In the genomic region with DNA sequence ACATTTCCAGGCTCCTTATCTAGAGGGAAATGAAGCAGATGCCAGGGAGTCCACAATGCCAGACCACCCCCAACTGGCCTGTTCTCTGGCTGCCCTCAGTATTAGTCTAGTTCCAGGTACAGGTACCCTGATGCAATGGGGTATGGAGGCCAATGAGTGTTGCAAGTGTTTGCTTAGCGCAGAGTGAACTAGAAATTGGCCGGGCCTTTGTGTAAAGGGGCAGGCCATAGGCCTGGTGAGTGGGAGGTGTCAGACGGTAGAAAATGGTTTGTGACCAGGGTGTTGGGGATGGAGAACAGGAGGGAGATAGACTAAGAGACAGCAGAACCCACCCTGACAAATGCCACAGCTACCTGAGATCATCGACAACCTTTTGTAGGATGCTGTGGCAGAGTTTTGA, we compare ENCODE assay signal across 25 mouse cellular contexts. TPM values are rescaled to one million over a fixed set of nuclear protein-coding genes. Genes with fewer than 3 reads are reported as not detected.
DNase-seq lines count a peak whose midpoint lies in the region; ATAC-seq and TF ChIP-seq lines count a peak whose summit lies in the region.
"Had no signal": no experiment of that assay in that cellular context is flagged by ENCODE, and none has a peak within 500 bp of the region (broad histone marks: within the 10 kb centered on the region; RNA-seq: fewer than 3 reads in every experiment).

No protein-coding gene starts in this region.

- H3K9me3 ChIP-seq in forebrain, embryonic 11.5 days (ENCODE audit: control insufficient read depth, low read length) = no peaks in the 10 kb centered on the region
- no peaks in the 10 kb centered on the region for H3K9me3 ChIP-seq in forebrain, embryonic 16.5 days (ENCODE audit: control insufficient read depth, low read length)
- H3K9me3 ChIP-seq in midbrain, embryonic 11.5 days (ENCODE audit: control insufficient read depth, low read length) = no peaks in the 10 kb centered on the region
- H3K9me3 ChIP-seq in midbrain, embryonic 13.5 days = no peaks in the 10 kb centered on the region
- H3K9me3 ChIP-seq in liver, postnatal 0 days (ENCODE audit: low read length) = no peaks in the 10 kb centered on the region
- H3K9me3 ChIP-seq: embryonic facial prominence, embryonic 10.5 days; forebrain, embryonic 10.5 days; hindbrain, embryonic 15.5 days; limb, embryonic 10.5 days; midbrain, embryonic 15.5 days; neural tube, embryonic 13.5 days had no signal

- TF ChIP-seq EP300 in liver, postnatal 0 days (IDR thresholded peaks at IDR 0.05; ENCODE audit: low read depth) = peak; percentile 69

- no peak overlapping the region for H3K9ac ChIP-seq in forebrain, embryonic 11.5 days (ENCODE audit: low read length)
- H3K9ac ChIP-seq in forebrain, embryonic 16.5 days (replicated peaks; ENCODE audit: low read depth, low read length) = no peak overlapping the region
- no peak overlapping the region for H3K9ac ChIP-seq in midbrain, embryonic 11.5 days (ENCODE audit: low read length)
- no peak overlapping the region for H3K9ac ChIP-seq in midbrain, embryonic 13.5 days (replicated peaks)
- H3K9ac ChIP-seq in liver, postnatal 0 days (replicated peaks) = no peak overlapping the region
- H3K9ac ChIP-seq: hindbrain, embryonic 15.5 days; lung, embryonic 14.5 days; midbrain, embryonic 15.5 days; neural tube, embryonic 13.5 days had no signal

- H3K4me3 ChIP-seq in forebrain, embryonic 11.5 days (ENCODE audit: low read depth, low read length) = no peak overlapping the region
- no peak overlapping the region for H3K4me3 ChIP-seq in forebrain, embryonic 16.5 days (replicated peaks; ENCODE audit: low read length)
- no peak overlapping the region for H3K4me3 ChIP-seq in midbrain, embryonic 11.5 days (ENCODE audit: low read depth, low read length)
- no peak overlapping the region for H3K4me3 ChIP-seq in midbrain, embryonic 13.5 days (replicated peaks)
- H3K4me3 ChIP-seq in liver, postnatal 0 days (ENCODE audit: low read depth, low read length) = no peak overlapping the region
- no peak overlapping the region for H3K4me3 ChIP-seq in gastrocnemius, adult 2 months
- H3K4me3 ChIP-seq: embryonic facial prominence, embryonic 10.5 days; forebrain, embryonic 10.5 days; hindbrain, embryonic 15.5 days; megakaryocyte, embryonic 14.5 days; midbrain, embryonic 15.5 days; neural tube, embryonic 13.5 days had no signal

- 91% methylated on average over 4 of the region's 4 CpGs for WGBS in forebrain, embryonic 11.5 days
- 96% methylated on average over 4 of the region's 4 CpGs for WGBS in forebrain, embryonic 16.5 days
- WGBS in midbrain, embryonic 11.5 days = 94% methylated on average over 4 of the region's 4 CpGs
- 93% methylated on average over 4 of the region's 4 CpGs for WGBS in midbrain, embryonic 13.5 days
- WGBS in liver, postnatal 0 days (ENCODE audit: insufficient replicate concordance) = 68% methylated on average over 4 of the region's 4 CpGs

- peak; percentile 20 for DNase-seq in forebrain, embryonic 11.5 days (ENCODE audit: low spot score)
- DNase-seq in midbrain, embryonic 11.5 days (ENCODE audit: low spot score, missing footprints) = peak; percentile 4
- peak; percentile 58 for DNase-seq in liver, postnatal 0 days
- no peak for DNase-seq in layer of hippocampus, adult 9-10 months (ENCODE audit: low spot score)
- DNase-seq in gastrocnemius, adult 2 months = no peak
- no peak for DNase-seq in left cerebral cortex, postnatal 25 days (ENCODE audit: low spot score in 2 of 2)
- DNase-seq: cerebellum, adult 9-10 months; gastrocnemius, postnatal 36 days; kidney, adult 2 months had no signal

- no peaks in the 10 kb centered on the region for H3K4me1 ChIP-seq in forebrain, embryonic 11.5 days (replicated peaks; ENCODE audit: control insufficient read depth, insufficient read depth, low read length)
- H3K4me1 ChIP-seq in forebrain, embryonic 16.5 days (replicated peaks; ENCODE audit: control insufficient read depth, insufficient read depth, low read length) = no peaks in the 10 kb centered on the region
- no peaks in the 10 kb centered on the region for H3K4me1 ChIP-seq in midbrain, embryonic 11.5 days (ENCODE audit: control insufficient read depth, insufficient read depth, low read length)
- H3K4me1 ChIP-seq in midbrain, embryonic 13.5 days (replicated peaks) = no peaks in the 10 kb centered on the region
- peaks cover 10% of the 10 kb centered on the region; the same call in 1 of the 2 replicates for H3K4me1 ChIP-seq in liver, postnatal 0 days (ENCODE audit: insufficient read depth)
- H3K4me1 ChIP-seq: hindbrain, embryonic 15.5 days; midbrain, embryonic 15.5 days; neural tube, embryonic 13.5 days had no signal

- ATAC-seq in forebrain, embryonic 11.5 days (replicated peaks; ENCODE audit: low FRiP score) = no peak
- no peak for ATAC-seq in forebrain, embryonic 16.5 days
- no peak for ATAC-seq in midbrain, embryonic 11.5 days (ENCODE audit: low FRiP score)
- no peak for ATAC-seq in midbrain, embryonic 13.5 days
- ATAC-seq in liver, postnatal 0 days = peak; percentile 92
- ATAC-seq: CD4-positive, CD25-positive, alpha-beta regulatory T cell, adult 4 months; midbrain, embryonic 15.5 days had no signal

- no peaks in the 10 kb centered on the region for H3K36me3 ChIP-seq in forebrain, embryonic 11.5 days (ENCODE audit: control insufficient read depth, insufficient read depth, low read length)
- no peaks in the 10 kb centered on the region for H3K36me3 ChIP-seq in forebrain, embryonic 16.5 days (ENCODE audit: control insufficient read depth, insufficient read depth)
- H3K36me3 ChIP-seq in midbrain, embryonic 11.5 days (ENCODE audit: control insufficient read depth, insufficient read depth, low read length) = no peaks in the 10 kb centered on the region
- H3K36me3 ChIP-seq in midbrain, embryonic 13.5 days = no peaks in the 10 kb centered on the region
- no peaks in the 10 kb centered on the region for H3K36me3 ChIP-seq in liver, postnatal 0 days (replicated peaks; ENCODE audit: insufficient read depth, low read length)
- H3K36me3 ChIP-seq: embryonic facial prominence, embryonic 10.5 days; forebrain, embryonic 10.5 days; hindbrain, embryonic 15.5 days; limb, embryonic 10.5 days; midbrain, embryonic 15.5 days; neural tube, embryonic 13.5 days had no signal

- no peaks in the 10 kb centered on the region for H3K27me3 ChIP-seq in forebrain, embryonic 11.5 days (ENCODE audit: control insufficient read depth, insufficient read depth, low read length)
- H3K27me3 ChIP-seq in forebrain, embryonic 16.5 days (replicated peaks; ENCODE audit: control insufficient read depth, insufficient read depth, low read length) = no peaks in the 10 kb centered on the region
- H3K27me3 ChIP-seq in midbrain, embryonic 11.5 days (ENCODE audit: control insufficient read depth, insufficient read depth, low read length) = no peaks in the 10 kb centered on the region
- H3K27me3 ChIP-seq in midbrain, embryonic 13.5 days = no peaks in the 10 kb centered on the region
- no peaks in the 10 kb centered on the region for H3K27me3 ChIP-seq in liver, postnatal 0 days (ENCODE audit: insufficient read depth, low read length)
- H3K27me3 ChIP-seq: hindbrain, embryonic 15.5 days; midbrain, embryonic 15.5 days; neural tube, embryonic 13.5 days had no signal

- intact Hi-C loops in gastrocnemius, adult 2 months (cut with DNase I) = no loop called here
- intact Hi-C loops in left cerebral cortex, postnatal 25 days (cut with DNase I) = no loop called here

- no peak overlapping the region for H3K27ac ChIP-seq in forebrain, embryonic 11.5 days (ENCODE audit: low read depth, low read length)
- H3K27ac ChIP-seq in forebrain, embryonic 16.5 days (ENCODE audit: low read length) = no peak overlapping the region
- no peak overlapping the region for H3K27ac ChIP-seq in midbrain, embryonic 11.5 days (ENCODE audit: low read depth, low read length)
- no peak overlapping the region for H3K27ac ChIP-seq in midbrain, embryonic 13.5 days
- H3K27ac ChIP-seq in liver, postnatal 0 days (ENCODE audit: low read depth) = peak overlapping the region; percentile 87
- no peak overlapping the region for H3K27ac ChIP-seq in gastrocnemius, adult 2 months
- H3K27ac ChIP-seq: embryonic facial prominence, embryonic 10.5 days; forebrain, embryonic 10.5 days; hindbrain, embryonic 15.5 days; limb, embryonic 10.5 days; midbrain, embryonic 15.5 days; neural tube, embryonic 13.5 days had no signal

- no peak overlapping the region for H3K4me2 ChIP-seq in forebrain, embryonic 11.5 days (ENCODE audit: low read depth, low read length, severe bottlenecking)
- no peak overlapping the region for H3K4me2 ChIP-seq in forebrain, embryonic 16.5 days (ENCODE audit: low read length)
- H3K4me2 ChIP-seq in midbrain, embryonic 11.5 days = no peak overlapping the region
- H3K4me2 ChIP-seq in midbrain, embryonic 13.5 days (replicated peaks) = no peak overlapping the region
- H3K4me2 ChIP-seq in liver, postnatal 0 days (ENCODE audit: low read depth, low read length) = no peak overlapping the region
- H3K4me2 ChIP-seq: hindbrain, embryonic 15.5 days; midbrain, embryonic 15.5 days; neural tube, embryonic 13.5 days had no signal

- TF ChIP-seq CTCF in liver, postnatal 0 days (IDR thresholded peaks at IDR 0.05; ENCODE audit: low read depth) = no peak
- TF ChIP-seq CTCF in gastrocnemius, adult 2 months (IDR thresholded peaks at IDR 0.05) = no peak

RNA-seq across cellular contexts. Expression of gene Myl7, which starts 21.0 kb away (rescaled TPM):
- polyA plus RNA-seq in forebrain, embryonic 11.5 days (2014; fragmentation: Nextera tagmentation; extraction: Ambion mirVana) = 0.47 and 1.3 TPM in 2 replicates
- polyA plus RNA-seq in forebrain, embryonic 16.5 days (2015; fragmentation: Nextera tagmentation; extraction: Ambion mirVana) = not detected in 2 replicates
- polyA plus RNA-seq in midbrain, embryonic 11.5 days (2014; fragmentation: Nextera tagmentation; extraction: Ambion mirVana) = 0.59 and 0.92 TPM in 2 replicates
- 0.39 and 0.50 TPM in 2 replicates for polyA plus RNA-seq in midbrain, embryonic 13.5 days (2015; fragmentation: Nextera tagmentation; extraction: Ambion mirVana)
- polyA plus RNA-seq in liver, postnatal 0 days (2015; fragmentation: Nextera tagmentation; extraction: Ambion mirVana) = 2.4 and 2.6 TPM in 2 replicates
- not detected for total RNA-seq in gastrocnemius, adult 2 months (2021)
- total RNA-seq in left cerebral cortex, postnatal 25 days (2021) = not detected
- total RNA-seq: adrenal gland, postnatal 36 days; gastrocnemius, postnatal 36 days; hematopoietic stem cell, adult 5-6 weeks; layer of hippocampus, adult 8-10 months; left cerebral cortex, adult 18-20 months had no signal
- polyA plus RNA-seq: CD4-positive, CD25-positive, alpha-beta regulatory T cell, adult 4 months; cortical plate, adult 2 months; midbrain, embryonic 15.5 days had no signal

RNA-seq across cellular contexts. Expression of gene Gck, which starts 30.3 kb away (rescaled TPM):
- polyA plus RNA-seq in forebrain, embryonic 11.5 days (2014; fragmentation: Nextera tagmentation; extraction: Ambion mirVana) = 1.8 and 4.5 TPM in 2 replicates
- 5.5 and 8.2 TPM in 2 replicates for polyA plus RNA-seq in forebrain, embryonic 16.5 days (2015; fragmentation: Nextera tagmentation; extraction: Ambion mirVana)
- polyA plus RNA-seq in midbrain, embryonic 11.5 days (2014; fragmentation: Nextera tagmentation; extraction: Ambion mirVana) = 1.5 and 1.8 TPM in 2 replicates
- 6.1 and 6.8 TPM in 2 replicates for polyA plus RNA-seq in midbrain, embryonic 13.5 days (2015; fragmentation: Nextera tagmentation; extraction: Ambion mirVana)
- 0.66 and 1.3 TPM in 2 replicates for polyA plus RNA-seq in liver, postnatal 0 days (2015; fragmentation: Nextera tagmentation; extraction: Ambion mirVana)
- total RNA-seq in gastrocnemius, adult 2 months (2021) = 1 to 10 TPM; 1.8 to 7.8 TPM
- 1 to 10 TPM in 1 of 2 experiments, under 1 TPM in 1; 0.83 to 1.2 TPM for total RNA-seq in left cerebral cortex, postnatal 25 days (2021)
- total RNA-seq: hematopoietic stem cell, adult 5-6 weeks had no signal
- polyA plus RNA-seq: CD4-positive, CD25-positive, alpha-beta regulatory T cell, adult 4 months had no signal

RNA-seq across cellular contexts. Expression of gene Ykt6, which starts 35.9 kb away (rescaled TPM):
- 25.5 and 27.2 TPM in 2 replicates for polyA plus RNA-seq in forebrain, embryonic 11.5 days (2014; fragmentation: Nextera tagmentation; extraction: Ambion mirVana)
- polyA plus RNA-seq in forebrain, embryonic 16.5 days (2015; fragmentation: Nextera tagmentation; extraction: Ambion mirVana) = 93.4 and 111 TPM in 2 replicates
- polyA plus RNA-seq in midbrain, embryonic 11.5 days (2014; fragmentation: Nextera tagmentation; extraction: Ambion mirVana) = 27.2 and 29.4 TPM in 2 replicates
- polyA plus RNA-seq in midbrain, embryonic 13.5 days (2015; fragmentation: Nextera tagmentation; extraction: Ambion mirVana) = 78.8 and 84.0 TPM in 2 replicates
- polyA plus RNA-seq in liver, postnatal 0 days (2015; fragmentation: Nextera tagmentation; extraction: Ambion mirVana) = 15.1 and 16.6 TPM in 2 replicates
- 10 to 100 TPM; 37.0 to 46.7 TPM for total RNA-seq in gastrocnemius, adult 2 months (2021)
- 10 to 100 TPM; 82.9 to 87.6 TPM for total RNA-seq in left cerebral cortex, postnatal 25 days (2021)

RNA-seq across cellular contexts. Expression of gene Pold2, which starts 41.5 kb away (rescaled TPM):
- polyA plus RNA-seq in forebrain, embryonic 11.5 days (2014; fragmentation: Nextera tagmentation; extraction: Ambion mirVana) = 130 TPM in 2 replicates
- polyA plus RNA-seq in forebrain, embryonic 16.5 days (2015; fragmentation: Nextera tagmentation; extraction: Ambion mirVana) = 72.1 and 75.8 TPM in 2 replicates
- 83.8 and 97.4 TPM in 2 replicates for polyA plus RNA-seq in midbrain, embryonic 11.5 days (2014; fragmentation: Nextera tagmentation; extraction: Ambion mirVana)
- polyA plus RNA-seq in midbrain, embryonic 13.5 days (2015; fragmentation: Nextera tagmentation; extraction: Ambion mirVana) = 55.4 and 63.0 TPM in 2 replicates
- polyA plus RNA-seq in liver, postnatal 0 days (2015; fragmentation: Nextera tagmentation; extraction: Ambion mirVana) = 24.0 and 27.0 TPM in 2 replicates
- total RNA-seq in gastrocnemius, adult 2 months (2021) = 10 to 100 TPM; 39.7 to 48.5 TPM
- 10 to 100 TPM; 20.1 to 20.2 TPM for total RNA-seq in left cerebral cortex, postnatal 25 days (2021)

RNA-seq across cellular contexts. Expression of gene Aebp1, which starts 57.9 kb away (rescaled TPM):
- polyA plus RNA-seq in forebrain, embryonic 11.5 days (2014; fragmentation: Nextera tagmentation; extraction: Ambion mirVana) = 20.4 and 24.9 TPM in 2 replicates
- polyA plus RNA-seq in forebrain, embryonic 16.5 days (2015; fragmentation: Nextera tagmentation; extraction: Ambion mirVana) = 12.6 and 18.5 TPM in 2 replicates
- polyA plus RNA-seq in midbrain, embryonic 11.5 days (2014; fragmentation: Nextera tagmentation; extraction: Ambion mirVana) = 15.0 and 15.8 TPM in 2 replicates
- polyA plus RNA-seq in midbrain, embryonic 13.5 days (2015; fragmentation: Nextera tagmentation; extraction: Ambion mirVana) = 9.4 and 10.6 TPM in 2 replicates
- polyA plus RNA-seq in liver, postnatal 0 days (2015; fragmentation: Nextera tagmentation; extraction: Ambion mirVana) = 2.9 and 3.1 TPM in 2 replicates
- total RNA-seq in gastrocnemius, adult 2 months (2021) = 10 to 100 TPM; 52.8 to 72.3 TPM
- 10 to 100 TPM; 13.2 to 16.0 TPM for total RNA-seq in left cerebral cortex, postnatal 25 days (2021)

Comparison
In these comparisons a context has a peak if more than half of its experiments do, and no peak if none do; other contexts are left out.
1. DNase-seq: peak in forebrain, embryonic 11.5 days (single experiment), midbrain, embryonic 11.5 days (single experiment) and liver, postnatal 0 days (single experiment); none in layer of hippocampus, adult 9-10 months (single experiment), gastrocnemius, adult 2 months (single experiment) and left cerebral cortex, postnatal 25 days (0 of 2).